Mouse (Mus musculus) heart, embryonic 14.5 days (tissue): ENCODE data around the gene Dhrs9. TPM values are rescaled to one million over a fixed set of nuclear protein-coding genes. Genes with fewer than 3 reads are reported as not detected.
A peak's percentile ranks its signal among the peaks of the same experiment; 100 is the strongest.
"Not testable (repeated sequence)": the region's sequence is repeated elsewhere in the genome, so short reads cannot be mapped to it uniquely, and the experiment has no call there.

Source experiments
- ATAC-seq: fragments of 200-750 bp; cut with Nextera tagmentation; 2 replicates; pipeline ENCODE4 v1.8.0; 2017; ENCODE audit warnings: low read depth, moderate TSS enrichment; ENCODE audit not compliant: insufficient number of reproducible peaks, insufficient read depth, low FRiP score
- H3K27ac ChIP-seq, 2 experiments: fragments of 200-500 bp in 1 of 2; fragments of 300-500 bp in 1 of 2; sonication (generic) in 1 of 2; replicated peaks in 1 of 2; 2 replicates each; pipeline ENCODE4 v1.5.1; 2012 to 2014; ENCODE audit warnings: low read depth in 2 of 2, low read length in 2 of 2, control low read depth in 1 of 2, mild to moderate bottlenecking in 1 of 2, mixed read lengths in 1 of 2; ENCODE audit not compliant: control insufficient read depth in 1 of 2, insufficient read depth in 1 of 2
- H3K27me3 ChIP-seq: fragments of 300-500 bp; sonication (generic); 2 replicates; pipeline ENCODE4 v1.6.1; 2014; ENCODE audit warnings: mild to moderate bottlenecking, low read length, control low read depth; ENCODE audit not compliant: control insufficient read depth, insufficient read depth
- H3K36me3 ChIP-seq: fragments of 300-500 bp; sonication (generic); 2 replicates; pipeline ENCODE4 v1.6.1; 2014; ENCODE audit warnings: mild to moderate bottlenecking, control low read depth, low read length, mixed read lengths; ENCODE audit not compliant: control insufficient read depth, insufficient read depth
- H3K4me1 ChIP-seq, 2 experiments: fragments of 200-500 bp in 1 of 2; fragments of 300-500 bp in 1 of 2; sonication (generic) in 1 of 2; 2 replicates each; pipeline ENCODE4 v1.6.1; 2012 to 2014; ENCODE audit warnings: low read length in 2 of 2, control low read depth in 1 of 2, mixed read lengths in 1 of 2; ENCODE audit not compliant: control insufficient read depth in 2 of 2, insufficient read depth in 2 of 2
- H3K4me2 ChIP-seq: fragments of 300-500 bp; sonication (generic); 2 replicates; pipeline ENCODE4 v1.6.1; 2014; ENCODE audit warnings: mild to moderate bottlenecking, low read length
- H3K4me3 ChIP-seq, 2 experiments: fragments of 200-500 bp in 1 of 2; fragments of 300-500 bp in 1 of 2; sonication (generic) in 1 of 2; 2 replicates each; pipeline ENCODE4 v1.5.1; 2012 to 2014; ENCODE audit warnings: low read length in 2 of 2, mild to moderate bottlenecking in 2 of 2, control low read depth in 1 of 2, low read depth in 1 of 2, moderate library complexity in 1 of 2; ENCODE audit not compliant: control insufficient read depth in 1 of 2, insufficient read depth in 1 of 2
- H3K9ac ChIP-seq: fragments of 300-500 bp; sonication (generic); 2 replicates; pipeline ENCODE4 v1.6.1; 2014; ENCODE audit warnings: mild to moderate bottlenecking, low read length
- H3K9me3 ChIP-seq: fragments of 300-500 bp; sonication (generic); 2 replicates; pipeline ENCODE4 v1.6.1; 2016; ENCODE audit warnings: low read length, control low read depth; ENCODE audit not compliant: control insufficient read depth
- WGBS: fragments of 180-500 bp; shearing (Covaris S2); extraction: QIAGEN DNeasy Blood & Tissue Kit; methylation state at CpG from one replicate; pipeline ENCODE4 v1.1.7; 2014; 5-methylcytosine and 5-hydroxymethylcytosine counted together
- polyA plus RNA-seq: library from polyadenylated mRNA; unstranded; fragments of >200 nt; fragmentation: Nextera tagmentation; extraction: Ambion mirVana; gene quantifications from 2 replicates; pipeline ENCODE4 v1.2.1, GENCODE M21; 2014

Gene Dhrs9
- polyA plus RNA-seq = not detected in 2 replicates

DNA sequence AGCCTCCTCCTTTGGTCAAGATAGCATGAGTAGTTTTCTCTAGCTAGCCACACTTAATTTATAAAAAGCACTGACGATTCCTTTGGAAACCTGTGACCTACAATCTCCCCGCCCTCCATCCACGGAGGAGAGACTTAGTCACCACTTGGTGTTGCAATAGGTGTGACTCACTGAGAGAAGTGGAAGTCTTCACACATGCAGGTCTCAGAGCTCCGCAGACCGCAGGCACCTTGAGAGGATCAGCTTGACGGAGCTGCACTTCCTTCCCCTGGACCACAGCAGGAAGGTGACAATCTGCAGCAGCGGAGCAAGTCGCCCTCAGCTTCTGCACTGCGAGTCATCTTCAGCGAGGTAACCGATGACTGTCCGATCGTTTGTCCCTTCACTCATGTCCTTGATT lies at the start of gene Dhrs9:
Gene Dhrs9 (plus strand): TSS at position 165 of the 400 bp plus-strand sequence.
- no peak within 1 kb of the TSS for H3K4me2 ChIP-seq
- H3K9me3 ChIP-seq = no peaks in the 10 kb centered on the region
- no peaks in the 10 kb centered on the region for H3K36me3 ChIP-seq
- H3K4me3 ChIP-seq = no peak within 1 kb of the TSS
- H3K9ac ChIP-seq = no peak within 1 kb of the TSS
- H3K27me3 ChIP-seq = no peaks in the 10 kb centered on the region
- H3K27ac ChIP-seq = no peak within 1 kb of the TSS
- no peak for ATAC-seq
- WGBS = 38% methylated on average over 13 of the region's 13 CpGs
- no peaks in the 10 kb centered on the region; a peak in 1 of 4 replicates for H3K4me1 ChIP-seq

- WGBS = 70% methylated on average over 5 of the region's 6 CpGs
- H3K4me1 ChIP-seq, H3K27me3 ChIP-seq, H3K36me3 ChIP-seq, H3K27ac ChIP-seq, H3K4me3 ChIP-seq, H3K9me3 ChIP-seq, ATAC-seq, H3K4me2 ChIP-seq, H3K9ac ChIP-seq: not testable (repeated sequence)
Observed at GRCm38 (mm10) chr2:69331523-69331922, 48.7 kb upstream of the Dhrs9 start.

DNA sequence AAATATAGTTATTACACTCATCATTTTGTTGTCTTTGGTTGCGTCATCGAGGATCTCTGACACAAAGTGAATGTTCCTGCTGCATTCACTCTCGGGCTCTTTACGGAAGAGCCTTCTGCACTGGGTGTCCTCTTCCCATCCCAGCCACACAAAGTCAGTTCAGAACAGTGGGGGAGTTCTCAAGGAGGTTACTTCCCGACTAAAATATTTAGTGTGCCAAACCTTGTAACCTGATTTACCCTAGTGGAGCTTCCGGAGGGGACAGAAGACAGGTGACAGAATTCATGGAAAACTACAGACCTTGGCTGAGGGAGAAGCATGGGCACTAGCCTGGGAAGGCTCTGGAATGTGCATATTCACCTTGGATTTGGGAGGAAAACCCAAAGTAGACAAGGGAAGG lies 38.7 kb upstream of the Dhrs9 start:
- no peaks in the 10 kb centered on the region for H3K9me3 ChIP-seq
- WGBS = 88% methylated on average over 6 of the region's 6 CpGs
- no peak for ATAC-seq

DNA sequence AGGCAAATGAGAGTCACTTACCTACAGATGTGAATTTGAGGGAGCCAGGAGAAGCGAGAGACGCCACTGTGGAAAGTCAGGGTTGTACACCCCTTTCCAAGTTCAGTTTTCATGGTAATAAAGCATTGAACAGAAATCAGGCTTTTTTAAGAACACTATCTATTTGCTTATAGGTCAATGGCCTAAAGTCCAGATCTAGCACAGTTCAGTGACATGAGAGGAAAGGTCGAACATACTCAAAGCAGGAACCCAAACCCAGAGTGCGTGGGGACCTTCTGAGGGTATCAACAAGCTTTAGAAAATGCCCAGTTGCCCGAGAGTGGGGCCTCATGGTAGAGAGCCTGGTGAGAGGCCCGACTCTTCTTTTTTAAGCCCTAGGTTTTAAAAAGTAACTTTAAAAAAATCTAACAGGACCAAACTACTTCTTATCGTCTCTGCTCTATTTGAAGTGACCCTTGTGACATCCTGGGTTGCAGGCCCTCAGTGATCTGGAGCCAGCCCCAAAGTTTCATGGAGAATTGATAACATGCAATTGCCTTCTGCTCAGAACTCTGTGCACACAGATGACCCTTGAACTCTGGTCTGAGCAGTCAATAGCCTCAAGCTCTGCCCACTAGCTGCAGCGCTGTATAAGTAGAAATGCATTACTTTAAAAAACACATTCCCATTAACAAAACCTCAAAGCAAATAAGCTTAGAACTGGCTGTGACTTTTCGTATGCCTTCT lies 37.6 kb upstream of the Dhrs9 start, which contains the start of gene Abcb11:
Gene Abcb11 (minus strand): TSS at position 121 of the 726 bp plus-strand sequence.
- Histone ChIP-seq H3K4me2 (no peak within 1 kb of the TSS), H3K9ac (no peak within 1 kb of the TSS), H3K4me3 (no peak within 1 kb of the TSS), H3K27me3 (no peaks in the 10 kb centered on the region), H3K36me3 (no peaks in the 10 kb centered on the region), H3K27ac (no peak within 1 kb of the TSS), H3K9me3 (no peaks in the 10 kb centered on the region), H3K4me1 (no peaks in the 10 kb centered on the region)
- WGBS = 79% methylated on average over 9 of the region's 9 CpGs
- ATAC-seq = no peak

More for the DNA sequence above, 38.7 kb upstream of the Dhrs9 start:
- no peaks in the 10 kb centered on the region for H3K4me1 ChIP-seq
- no peak overlapping the region for H3K9ac ChIP-seq
- H3K4me2 ChIP-seq = no peak overlapping the region
- H3K36me3 ChIP-seq = no peaks in the 10 kb centered on the region
- H3K27ac ChIP-seq = no peak overlapping the region
- H3K4me3 ChIP-seq = no peak overlapping the region
- no peaks in the 10 kb centered on the region for H3K27me3 ChIP-seq

- not testable (repeated sequence) for H3K36me3 ChIP-seq, H3K27ac ChIP-seq, H3K9ac ChIP-seq, H3K4me3 ChIP-seq, H3K4me2 ChIP-seq, H3K27me3 ChIP-seq, H3K4me1 ChIP-seq, H3K9me3 ChIP-seq
- ATAC-seq = peak; percentile 100
Observed at GRCm38 (mm10) chr2:69355402-69355801, 24.8 kb upstream of the Dhrs9 start.

- 77% methylated on average over 2 of the region's 2 CpGs for WGBS
- Histone ChIP-seq H3K4me2 (no peak overlapping the region), H3K27ac (no peak overlapping the region), H3K36me3 (no peaks in the 10 kb centered on the region), H3K9ac (no peak overlapping the region), H3K4me1 (no peaks in the 10 kb centered on the region), H3K9me3 (no peaks in the 10 kb centered on the region), H3K4me3 (no peak overlapping the region), H3K27me3 (no peaks in the 10 kb centered on the region)
- ATAC-seq = no peak
Observed at GRCm38 (mm10) chr2:69364831-69365230, 15.4 kb upstream of the Dhrs9 start.

- no peak overlapping the region for H3K27ac ChIP-seq
- H3K4me2 ChIP-seq = no peak overlapping the region
- 95% methylated on average over 1 of the region's 1 CpGs for WGBS
- no peak for ATAC-seq
- no peaks in the 10 kb centered on the region for H3K4me1 ChIP-seq
- no peak overlapping the region for H3K4me3 ChIP-seq
- H3K9ac ChIP-seq = no peak overlapping the region
- H3K36me3 ChIP-seq = no peaks in the 10 kb centered on the region
- H3K9me3 ChIP-seq = no peaks in the 10 kb centered on the region
- no peaks in the 10 kb centered on the region for H3K27me3 ChIP-seq
Observed at GRCm38 (mm10) chr2:69365275-69365674, 15.0 kb upstream of the Dhrs9 start.

- Histone ChIP-seq H3K27ac (no peak overlapping the region), H3K36me3 (no peaks in the 10 kb centered on the region), H3K9ac (no peak overlapping the region), H3K9me3 (no peaks in the 10 kb centered on the region), H3K27me3 (no peaks in the 10 kb centered on the region), H3K4me2 (no peak overlapping the region), H3K4me3 (no peak overlapping the region), H3K4me1 (no peaks in the 10 kb centered on the region; a peak in 1 of 4 replicates)
- 56% methylated on average over 2 of the region's 2 CpGs for WGBS
- ATAC-seq = no peak
Observed at GRCm38 (mm10) chr2:69376780-69377179, 3.5 kb upstream of the Dhrs9 start.
